Mouse (Mus musculus): ENCODE results near the gene Copz2. TPM values are rescaled to one million over a fixed set of nuclear protein-coding genes. Genes with fewer than 3 reads are reported as not detected.

The Copz2 gene
- total and polyA plus RNA-seq, 3 experiments = 57.1 to 90.7 (median 76.8) TPM

DNA sequence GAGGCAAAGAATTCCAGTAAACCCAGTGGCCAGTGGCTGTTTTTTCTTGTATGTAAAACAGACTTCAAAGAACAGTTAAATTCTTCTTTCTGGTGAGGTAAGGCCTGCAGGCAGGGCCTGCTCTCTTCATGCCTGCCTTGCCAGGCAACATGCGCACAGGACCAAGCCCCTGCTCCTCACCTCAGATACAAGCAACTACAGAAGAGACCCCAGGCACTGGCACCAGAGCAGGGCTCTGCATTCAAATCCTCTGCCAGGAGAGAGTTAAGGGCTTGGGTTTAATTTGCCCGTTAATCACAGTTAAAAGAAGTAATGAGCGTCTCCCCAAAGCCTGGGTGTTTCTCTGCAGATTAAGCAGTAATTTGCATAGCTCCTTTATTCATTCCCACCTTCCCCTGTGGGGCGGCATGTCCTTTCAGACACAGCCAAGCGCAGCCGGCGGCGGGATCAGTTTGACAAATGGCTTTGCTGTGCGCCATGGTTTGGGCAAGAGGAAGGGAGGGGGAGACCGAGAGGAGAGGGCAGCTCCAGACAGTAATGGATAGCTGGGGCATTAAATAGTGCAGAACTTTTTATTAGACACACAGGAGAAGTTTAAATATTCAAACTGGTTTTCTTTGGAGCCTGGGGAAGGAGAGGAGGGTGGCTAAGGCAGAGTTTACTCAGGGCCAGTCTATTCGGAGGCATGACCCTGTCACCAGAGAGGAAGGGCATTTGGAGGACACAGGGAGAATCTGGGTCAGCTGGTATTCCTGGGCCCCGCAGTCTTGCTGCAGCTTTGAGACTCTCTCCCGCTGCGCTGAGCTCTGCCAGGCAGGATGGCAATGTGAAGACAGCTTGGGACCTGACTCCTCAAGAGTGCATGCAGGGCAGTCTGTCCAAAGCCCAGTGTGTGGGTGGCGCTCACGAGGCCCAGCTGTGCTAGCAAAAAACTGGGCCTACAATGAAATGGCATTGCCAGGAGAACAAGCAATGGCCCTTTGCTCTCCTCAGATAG lies 53.3 kb downstream of the Copz2 start:
- peak; percentile 40 for DNase-seq

DNA sequence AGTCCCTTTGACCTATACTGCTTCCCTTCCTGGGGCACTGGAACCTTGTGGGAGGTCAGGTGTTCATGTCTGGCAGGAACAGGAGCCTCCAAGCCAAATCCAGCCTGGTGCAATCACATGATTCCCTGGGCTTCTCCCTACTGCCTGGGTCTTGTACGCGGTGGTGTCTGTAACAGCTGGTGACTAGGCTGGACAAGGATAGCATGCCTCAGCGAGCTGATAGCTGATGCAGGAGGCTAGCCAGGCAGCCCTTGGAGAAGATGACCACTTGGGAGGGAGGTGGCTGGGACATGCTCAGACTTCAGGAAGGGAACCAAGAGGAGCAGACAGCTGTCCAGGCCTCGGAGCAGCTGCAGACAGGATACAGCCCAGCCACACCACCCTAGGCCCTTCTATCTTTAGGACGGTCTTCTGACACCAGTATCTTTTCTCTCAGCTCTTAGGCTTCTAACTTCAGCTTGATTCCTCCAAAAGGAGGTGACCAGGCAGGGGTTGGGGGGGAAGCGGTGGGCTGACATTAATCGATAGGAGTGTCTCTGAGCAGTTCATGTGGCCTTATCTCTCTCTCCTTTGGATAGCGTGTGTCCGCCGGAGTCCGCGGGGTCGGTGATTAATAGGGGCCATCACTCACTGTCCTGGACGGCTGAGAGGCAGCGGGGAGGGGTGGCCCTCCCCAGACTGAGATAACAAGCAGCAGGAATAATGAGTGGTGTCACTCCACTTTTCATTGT lies 56.9 kb downstream of the Copz2 start:
- no peak for DNase-seq

DNA sequence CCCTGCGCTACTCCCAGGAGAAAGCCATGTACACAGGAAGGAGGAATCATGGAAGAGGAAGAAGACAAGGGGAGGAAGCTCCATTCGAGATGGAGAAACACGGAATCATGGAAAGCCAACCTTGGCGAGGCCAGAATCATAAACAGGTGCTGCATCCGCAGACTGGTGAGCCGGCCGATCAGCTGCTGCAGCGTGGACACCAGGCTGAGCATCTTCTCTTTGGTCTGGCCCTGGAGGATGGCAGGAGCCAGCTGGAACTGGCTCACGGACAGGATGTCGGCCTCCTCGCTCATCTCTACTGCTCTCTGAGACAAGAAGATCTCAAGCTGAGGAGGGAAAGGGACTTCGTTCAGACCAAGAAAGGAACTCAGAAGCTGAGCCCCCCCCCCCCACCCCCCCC lies 58.9 kb downstream of the Copz2 start:
- no peak for DNase-seq

DNA sequence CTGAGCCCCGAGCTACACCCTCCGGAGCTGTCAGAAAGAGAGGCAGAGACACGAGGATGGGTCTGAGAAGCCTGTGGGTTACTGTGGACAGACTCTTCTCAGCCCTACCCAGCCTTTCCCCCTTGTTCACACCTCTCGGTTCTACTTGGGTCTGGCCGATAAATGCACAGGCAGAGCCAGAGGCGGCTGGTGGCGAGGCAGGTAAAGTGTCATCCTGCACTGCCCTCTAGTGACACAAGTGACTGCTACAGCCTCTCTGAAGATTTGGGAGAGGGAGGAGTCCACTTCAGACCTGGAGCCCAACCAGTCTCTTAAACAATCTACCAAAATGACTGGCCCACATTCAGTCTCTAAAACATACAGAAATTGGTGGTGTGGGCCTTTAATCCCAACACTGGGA lies 60.3 kb downstream of the Copz2 start:
- peak; percentile 81 for DNase-seq

Small RNA genes within 50 kb of the gene (microRNA-seq; reads per million reads assigned to microRNA genes)
- gene Mir152 = 212 to 213 reads per million in 2 experiments

Other genes with a start within 250 kb of the Copz2 start
- gene Snx11, start 72.3 kb upstream of the Copz2 start, total RNA-seq (2021) = 10 to 100 TPM; 22.7 to 31.2 TPM
- gene Snx11, start 72.3 kb upstream of the Copz2 start, polyA plus RNA-seq (2012; rRNA removed) = 12.4 and 12.6 TPM in 2 replicates
- 10 to 100 TPM; 65.7 to 72.8 TPM for gene Cbx1, start 60.7 kb upstream of the Copz2 start, total RNA-seq (2021)
- 40.0 and 58.2 TPM in 2 replicates for gene Cbx1, start 60.7 kb upstream of the Copz2 start, polyA plus RNA-seq (2012; rRNA removed)
- gene Nfe2l1, start 19.9 kb upstream of the Copz2 start, total RNA-seq (2021) = 100 to 1,000 TPM; 497 to 817 TPM
- gene Nfe2l1, start 19.9 kb upstream of the Copz2 start, polyA plus RNA-seq (2012; rRNA removed) = 504 and 806 TPM in 2 replicates
- gene Cdk5rap3, start 66.6 kb downstream of the Copz2 start, total RNA-seq (2021) = 10 to 100 TPM; 39.8 to 52.9 TPM
- gene Cdk5rap3, start 66.6 kb downstream of the Copz2 start, polyA plus RNA-seq (2012; rRNA removed) = 32.8 and 35.4 TPM in 2 replicates
- under 1 TPM; 0.52 to 0.66 TPM for gene Prr15l, start 78.2 kb downstream of the Copz2 start, total RNA-seq (2021)
- gene Prr15l, start 78.2 kb downstream of the Copz2 start, polyA plus RNA-seq (2012; rRNA removed) = not detected in 2 replicates
- gene Pnpo, start 94.1 kb downstream of the Copz2 start, total RNA-seq (2021) = 10 to 100 TPM; 29.3 to 37.4 TPM
- gene Pnpo, start 94.1 kb downstream of the Copz2 start, polyA plus RNA-seq (2012; rRNA removed) = 43.0 and 52.9 TPM in 2 replicates
- gene Sp2, start 133.1 kb downstream of the Copz2 start, total RNA-seq (2021) = 10 to 100 TPM; 15.4 to 18.6 TPM
- gene Sp2, start 133.1 kb downstream of the Copz2 start, polyA plus RNA-seq (2012; rRNA removed) = 15.2 and 19.3 TPM in 2 replicates
- under 1 TPM; 0.09 to 0.24 TPM for gene Sp6, start 163.5 kb downstream of the Copz2 start, total RNA-seq (2021)
- 0.10 and 0.31 TPM in 2 replicates for gene Sp6, start 163.5 kb downstream of the Copz2 start, polyA plus RNA-seq (2012; rRNA removed)
- gene Scrn2, start 180.1 kb downstream of the Copz2 start, total RNA-seq (2021) = 10 to 100 TPM; 13.3 to 25.0 TPM
- 27.6 and 28.6 TPM in 2 replicates for gene Scrn2, start 180.1 kb downstream of the Copz2 start, polyA plus RNA-seq (2012; rRNA removed)
- 1 to 10 TPM in 1 of 2 experiments, under 1 TPM in 1; 0.98 to 1.1 TPM for gene Lrrc46, start 191.5 kb downstream of the Copz2 start, total RNA-seq (2021)
- gene Lrrc46, start 191.5 kb downstream of the Copz2 start, polyA plus RNA-seq (2012; rRNA removed) = 0.47 and 0.50 TPM in 2 replicates
- gene Mrpl10, start 191.7 kb downstream of the Copz2 start, total RNA-seq (2021) = 100 to 1,000 TPM; 130 to 154 TPM
- gene Mrpl10, start 191.7 kb downstream of the Copz2 start, polyA plus RNA-seq (2012; rRNA removed) = 197 and 276 TPM in 2 replicates
- 10 to 100 TPM in 1 of 2 experiments, 1 to 10 TPM in 1; 7.4 to 12.7 TPM for gene Osbpl7, start 200.8 kb downstream of the Copz2 start, total RNA-seq (2021)
- 14.8 and 16.0 TPM in 2 replicates for gene Osbpl7, start 200.8 kb downstream of the Copz2 start, polyA plus RNA-seq (2012; rRNA removed)